Mouse (Mus musculus) CD4-positive naive resting alpha-beta T cell, adult 76 days (primary cell): ENCODE measurements around the gene Tars2. TPM values are rescaled to one million over a fixed set of nuclear protein-coding genes. Genes with fewer than 3 reads are reported as not detected.

Experiments used
- total RNA-seq: library from RNA; stranded (reverse); gene quantifications from one replicate; pipeline ENCODE4 v1.2.4, GENCODE M21; 2023

Tars2 gene
- total RNA-seq = 98.6 TPM

GRCm38 (mm10) chr3:95760106-95760505 is at the start of gene Tars2:
Tars2 (minus strand) TSS chr3:95760206.

GRCm38 (mm10) chr3:95739353-95740104 is 20.5 kb downstream of the Tars2 start, which contains the start of gene Ecm1:
Ecm1 (minus strand) TSS chr3:95739569.

Other genes with a start within 250 kb of the Tars2 start
- gene Ctss, start 233.4 kb downstream of the Tars2 start, total RNA-seq = 119 TPM
- gene Hormad1, start 200.5 kb downstream of the Tars2 start, total RNA-seq = not detected
- gene Golph3l, start 171.3 kb downstream of the Tars2 start, total RNA-seq = 16.2 TPM
- gene Ensa, start 135.2 kb downstream of the Tars2 start, total RNA-seq = 118 TPM
- gene Mcl1, start 101.4 kb downstream of the Tars2 start, total RNA-seq = 323 TPM
- gene Adamtsl4, start 72.3 kb downstream of the Tars2 start, total RNA-seq = 5.8 TPM
- gene Ecm1, start 20.6 kb downstream of the Tars2 start, total RNA-seq = 135 TPM
- gene Rprd2, start 58.7 kb upstream of the Tars2 start, total RNA-seq = 109 TPM
- 78.3 TPM for gene Prpf3, start 95.7 kb upstream of the Tars2 start, total RNA-seq
- gene Mrps21, start 111.3 kb upstream of the Tars2 start, total RNA-seq = 75.9 TPM
- gene Ciart, start 122.0 kb upstream of the Tars2 start, total RNA-seq = 34.7 TPM
- gene BC028528, start 131.8 kb upstream of the Tars2 start, total RNA-seq = 4.0 TPM
- 41.2 TPM for gene Aph1a, start 133.8 kb upstream of the Tars2 start, total RNA-seq
- not detected for gene Car14, start 144.5 kb upstream of the Tars2 start, total RNA-seq
- gene Anp32e, start 169.0 kb upstream of the Tars2 start, total RNA-seq = 86.4 TPM
- gene Plekho1, start 235.8 kb upstream of the Tars2 start, total RNA-seq = 20.0 TPM